In genomic region chr19:29373438-29373837, GRCm38 (mm10) we compare ENCODE assay signal across 9 mouse cellular contexts. TPM values are rescaled to one million over a fixed set of nuclear protein-coding genes. Genes with fewer than 3 reads are reported as not detected.
DNase-seq lines count a peak whose midpoint lies in the region; ATAC-seq lines count a peak whose summit lies in the region.
"Had no signal": no experiment of that assay in that cellular context is flagged by ENCODE, and none has a peak within 500 bp of the region (broad histone marks: within the 10 kb centered on the region; RNA-seq: fewer than 3 reads in every experiment).

No protein-coding gene starts in this region.

- H3K27ac ChIP-seq in kidney, embryonic 16.5 days (ENCODE audit: low read length), result no peak overlapping the region
- H3K27ac ChIP-seq in embryonic facial prominence, embryonic 14.5 days (replicated peaks; ENCODE audit: low read depth, low read length), result no peak overlapping the region
- H3K27ac ChIP-seq in hindbrain, embryonic 15.5 days (replicated peaks), result no peak overlapping the region
- H3K27ac ChIP-seq in neural tube, embryonic 12.5 days, result no peak overlapping the region

- no peaks in the 10 kb centered on the region for H3K36me3 ChIP-seq in kidney, embryonic 16.5 days (ENCODE audit: insufficient read depth, low read length)
- no peaks in the 10 kb centered on the region for H3K36me3 ChIP-seq in embryonic facial prominence, embryonic 14.5 days (ENCODE audit: control insufficient read depth, insufficient read depth, low read length)
- no peaks in the 10 kb centered on the region for H3K36me3 ChIP-seq in hindbrain, embryonic 15.5 days
- no peaks in the 10 kb centered on the region for H3K36me3 ChIP-seq in neural tube, embryonic 12.5 days

- H3K9me3 ChIP-seq in kidney, embryonic 16.5 days (ENCODE audit: low read length), result no peaks in the 10 kb centered on the region
- H3K9me3 ChIP-seq in embryonic facial prominence, embryonic 14.5 days (ENCODE audit: control insufficient read depth, low read length), result no peaks in the 10 kb centered on the region
- H3K9me3 ChIP-seq in hindbrain, embryonic 15.5 days, result no peaks in the 10 kb centered on the region
- no peaks in the 10 kb centered on the region for H3K9me3 ChIP-seq in neural tube, embryonic 12.5 days

- H3K4me1 ChIP-seq in kidney, embryonic 16.5 days (ENCODE audit: insufficient read depth, low read length), result no peaks in the 10 kb centered on the region
- 0 out of 2 replicates have a peak, but pooled peaks cover 4% of the 10 kb centered on the region for H3K4me1 ChIP-seq in embryonic facial prominence, embryonic 14.5 days (ENCODE audit: control insufficient read depth, insufficient read depth, low read length)
- no peaks in the 10 kb centered on the region for H3K4me1 ChIP-seq in hindbrain, embryonic 15.5 days (replicated peaks)
- no peaks in the 10 kb centered on the region for H3K4me1 ChIP-seq in neural tube, embryonic 12.5 days

- no peak overlapping the region for H3K9ac ChIP-seq in kidney, embryonic 16.5 days (replicated peaks; ENCODE audit: low read length)
- H3K9ac ChIP-seq in embryonic facial prominence, embryonic 14.5 days (ENCODE audit: low read depth, low read length), result no peak overlapping the region
- H3K9ac ChIP-seq in hindbrain, embryonic 15.5 days, result no peak overlapping the region
- H3K9ac ChIP-seq in neural tube, embryonic 12.5 days, result 0 out of 2 replicates have a peak overlapping the region, but pooled peaks have one; percentile 13

- H3K27me3 ChIP-seq in kidney, embryonic 16.5 days (ENCODE audit: insufficient read depth, low read length), result no peaks in the 10 kb centered on the region
- no peaks in the 10 kb centered on the region for H3K27me3 ChIP-seq in embryonic facial prominence, embryonic 14.5 days (replicated peaks; ENCODE audit: control insufficient read depth, insufficient read depth, low read length)
- no peaks in the 10 kb centered on the region for H3K27me3 ChIP-seq in hindbrain, embryonic 15.5 days
- H3K27me3 ChIP-seq in neural tube, embryonic 12.5 days (replicated peaks), result no peaks in the 10 kb centered on the region

- WGBS in kidney, embryonic 16.5 days, result 42% methylated on average over 11 of the region's 11 CpGs
- WGBS in embryonic facial prominence, embryonic 14.5 days, result 44% methylated on average over 11 of the region's 11 CpGs
- whole genome bisulfite sequencing in hindbrain, embryonic 15.5 days, result 35% methylated on average over 11 of the region's 11 CpGs
- WGBS in neural tube, embryonic 12.5 days, result 38% methylated on average over 11 of the region's 11 CpGs

- H3K4me2 ChIP-seq in kidney, embryonic 16.5 days (replicated peaks; ENCODE audit: low read depth, low read length), result peak overlapping the region; percentile 22
- H3K4me2 ChIP-seq in embryonic facial prominence, embryonic 14.5 days (ENCODE audit: low read depth, low read length), result peak overlapping the region; percentile 21
- H3K4me2 ChIP-seq in hindbrain, embryonic 15.5 days, result peak overlapping the region; percentile 44
- H3K4me2 ChIP-seq in neural tube, embryonic 12.5 days (replicated peaks), result peak overlapping the region; percentile 53

- no peak overlapping the region for H3K4me3 ChIP-seq in kidney, embryonic 16.5 days (ENCODE audit: low read length)
- 0 out of 2 replicates have a peak overlapping the region, but pooled peaks have one; percentile 1 for H3K4me3 ChIP-seq in embryonic facial prominence, embryonic 14.5 days (ENCODE audit: low read depth, low read length)
- peak overlapping the region; percentile 18 for H3K4me3 ChIP-seq in hindbrain, embryonic 15.5 days
- 0 out of 2 replicates have a peak overlapping the region, but pooled peaks have one; percentile 0 for H3K4me3 ChIP-seq in neural tube, embryonic 12.5 days

- no peak for ATAC-seq in kidney, embryonic 16.5 days (ENCODE audit: low FRiP score, low TSS enrichment)
- no peak for ATAC-seq in embryonic facial prominence, embryonic 14.5 days (ENCODE audit: low read depth)
- ATAC-seq in hindbrain, embryonic 15.5 days (ENCODE audit: low FRiP score, low read depth), result no peak
- ATAC-seq in neural tube, embryonic 12.5 days (ENCODE audit: low FRiP score, low read depth), result no peak

- DNase-seq in kidney, postnatal 36 days, result no peak
- DNase-seq in embryonic facial prominence, embryonic 14.5 days (ENCODE audit: low spot score), result no peak
- no peak for DNase-seq in right cerebral cortex, postnatal 25 days
- no peak for DNase-seq in layer of hippocampus, postnatal 14 days (ENCODE audit: low spot score in 2 of 2)
- DNase-seq: cerebellum, adult 11 months; right cerebral cortex, postnatal 4 days had no signal

RNA-seq across cellular contexts. Expression of gene Cd274, which starts 6.2 kb away (rescaled TPM):
- polyA plus RNA-seq in kidney, embryonic 16.5 days (2015; fragmentation: Nextera tagmentation; extraction: Ambion mirVana), result 0.28 and 0.30 TPM in 2 replicates
- 0.21 and 0.56 TPM in 2 replicates for polyA plus RNA-seq in embryonic facial prominence, embryonic 14.5 days (2014; fragmentation: Nextera tagmentation; extraction: Ambion mirVana)
- polyA plus RNA-seq in hindbrain, embryonic 15.5 days (2015; fragmentation: Nextera tagmentation; extraction: Ambion mirVana), result 0.50 and 0.64 TPM in 2 replicates
- 0.28 and 0.43 TPM in 2 replicates for polyA plus RNA-seq in neural tube, embryonic 12.5 days (2016; fragmentation: Nextera tagmentation; extraction: Ambion mirVana)
- 1 to 10 TPM in 1 of 2 experiments, under 1 TPM in 1; 0.93 to 1.0 TPM for total RNA-seq in layer of hippocampus, postnatal 14 days (2021)

RNA-seq across cellular contexts. Expression of gene Plgrkt, which starts 6.2 kb away (rescaled TPM):
- 48.6 and 49.1 TPM in 2 replicates for polyA plus RNA-seq in kidney, embryonic 16.5 days (2015; fragmentation: Nextera tagmentation; extraction: Ambion mirVana)
- polyA plus RNA-seq in embryonic facial prominence, embryonic 14.5 days (2014; fragmentation: Nextera tagmentation; extraction: Ambion mirVana), result 66.9 and 67.7 TPM in 2 replicates
- polyA plus RNA-seq in hindbrain, embryonic 15.5 days (2015; fragmentation: Nextera tagmentation; extraction: Ambion mirVana), result 67.7 and 74.6 TPM in 2 replicates
- 75.5 and 79.7 TPM in 2 replicates for polyA plus RNA-seq in neural tube, embryonic 12.5 days (2016; fragmentation: Nextera tagmentation; extraction: Ambion mirVana)
- 10 to 100 TPM; 28.1 to 31.8 TPM for total RNA-seq in layer of hippocampus, postnatal 14 days (2021)

RNA-seq across cellular contexts. Expression of gene Pdcd1lg2, which starts 37.3 kb away (rescaled TPM):
- not detected in 2 replicates for polyA plus RNA-seq in kidney, embryonic 16.5 days (2015; fragmentation: Nextera tagmentation; extraction: Ambion mirVana)
- polyA plus RNA-seq in embryonic facial prominence, embryonic 14.5 days (2014; fragmentation: Nextera tagmentation; extraction: Ambion mirVana), result not detected in 2 replicates
- not detected in 2 replicates for polyA plus RNA-seq in hindbrain, embryonic 15.5 days (2015; fragmentation: Nextera tagmentation; extraction: Ambion mirVana)
- polyA plus RNA-seq in neural tube, embryonic 12.5 days (2016; fragmentation: Nextera tagmentation; extraction: Ambion mirVana), result not detected in 2 replicates
- total RNA-seq in layer of hippocampus, postnatal 14 days (2021), result not detected

RNA-seq across cellular contexts. Expression of gene Rln1, which starts 39.0 kb away (rescaled TPM):
- polyA plus RNA-seq in kidney, embryonic 16.5 days (2015; fragmentation: Nextera tagmentation; extraction: Ambion mirVana), result 0.15 and 0.42 TPM in 2 replicates
- 0.60 and 0.96 TPM in 2 replicates for polyA plus RNA-seq in embryonic facial prominence, embryonic 14.5 days (2014; fragmentation: Nextera tagmentation; extraction: Ambion mirVana)
- polyA plus RNA-seq in hindbrain, embryonic 15.5 days (2015; fragmentation: Nextera tagmentation; extraction: Ambion mirVana), result 3.0 and 4.9 TPM in 2 replicates
- 1.3 and 1.6 TPM in 2 replicates for polyA plus RNA-seq in neural tube, embryonic 12.5 days (2016; fragmentation: Nextera tagmentation; extraction: Ambion mirVana)
- total RNA-seq in layer of hippocampus, postnatal 14 days (2021), result 1 to 10 TPM; 2.1 to 2.8 TPM

RNA-seq across cellular contexts. Expression of gene Insl6, which starts 48.3 kb away (rescaled TPM):
- polyA plus RNA-seq in kidney, embryonic 16.5 days (2015; fragmentation: Nextera tagmentation; extraction: Ambion mirVana), result 5.2 and 5.3 TPM in 2 replicates
- 5.8 and 7.8 TPM in 2 replicates for polyA plus RNA-seq in embryonic facial prominence, embryonic 14.5 days (2014; fragmentation: Nextera tagmentation; extraction: Ambion mirVana)
- polyA plus RNA-seq in hindbrain, embryonic 15.5 days (2015; fragmentation: Nextera tagmentation; extraction: Ambion mirVana), result 1.9 and 2.4 TPM in 2 replicates
- polyA plus RNA-seq in neural tube, embryonic 12.5 days (2016; fragmentation: Nextera tagmentation; extraction: Ambion mirVana), result 4.4 and 4.5 TPM in 2 replicates
- under 1 TPM in 1 of 2 experiments, not detected in 1; 0.51 TPM for total RNA-seq in layer of hippocampus, postnatal 14 days (2021)
